Mouse (Mus musculus) myocyte (in vitro differentiated cells): ENCODE measurements around the gene Camkmt. TPM values are rescaled to one million over a fixed set of nuclear protein-coding genes. Genes with fewer than 3 reads are reported as not detected.
A peak's percentile ranks its signal among the peaks of the same experiment; 100 is the strongest.

Experiments used
- H3K27me3 ChIP-seq: one replicate; pipeline ENCODE4 v1.6.1; 2011; ENCODE audit not compliant: control insufficient read depth, insufficient read depth, insufficient read length
- H3K36me3 ChIP-seq: one replicate; pipeline ENCODE4 v1.6.1; 2011; ENCODE audit not compliant: control insufficient read depth, insufficient read depth
- H3K4me2 ChIP-seq: one replicate; pipeline ENCODE4 v1.6.1; 2011; ENCODE audit warnings: low read depth, control low read depth
- H3K4me3 ChIP-seq: one replicate; pipeline ENCODE4 v1.5.1; 2011; ENCODE audit warnings: mild to moderate bottlenecking, control low read depth, moderate library complexity
- H3K79me2 ChIP-seq: one replicate; pipeline ENCODE4 v1.6.1; 2011; ENCODE audit not compliant: control insufficient read depth, insufficient read depth
- H3ac ChIP-seq: one replicate; pipeline ENCODE4 v1.6.1; 2011; ENCODE audit not compliant: control insufficient read depth, insufficient read length
- CEBPB ChIP-seq: IDR thresholded peaks from 2 replicates; pipeline ENCODE4 v1.6.1; 2011; ENCODE audit warnings: mild to moderate bottlenecking, moderate library complexity; ENCODE audit not compliant: poor library complexity, insufficient read depth, severe bottlenecking
- E2F4 ChIP-seq: IDR thresholded peaks from one replicate; pipeline ENCODE4 v1.6.1; 2011; ENCODE audit warnings: mild to moderate bottlenecking, control low read depth, moderate library complexity; ENCODE audit not compliant: insufficient read depth
- MAX ChIP-seq: IDR thresholded peaks from one replicate; pipeline ENCODE4 v1.6.1; 2011; ENCODE audit warnings: low read depth, mild to moderate bottlenecking, control low read depth
- MYOD1 ChIP-seq, 3 experiments: IDR thresholded peaks; one replicate each; pipeline ENCODE4 v1.6.1; 2011; ENCODE audit warnings: control low read depth in 2 of 3, low read depth in 2 of 3, mild to moderate bottlenecking in 2 of 3, moderate library complexity in 1 of 3; ENCODE audit not compliant: insufficient read length in 2 of 3, control insufficient read depth in 1 of 3
- MYOG ChIP-seq, 3 experiments: IDR thresholded peaks; one replicate each; pipeline ENCODE4 v1.6.1; 2011; ENCODE audit warnings: control low read depth in 2 of 3, low read depth in 2 of 3, mild to moderate bottlenecking in 2 of 3; ENCODE audit not compliant: insufficient read length in 2 of 3, control insufficient read depth in 1 of 3, insufficient read depth in 1 of 3
- POLR2A ChIP-seq: IDR thresholded peaks from one replicate; pipeline ENCODE4 v1.6.1; 2011; ENCODE audit warnings: low read depth, mild to moderate bottlenecking, control low read depth, moderate library complexity; ENCODE audit not compliant: insufficient read length
- POLR2AphosphoS2 ChIP-seq: IDR thresholded peaks from one replicate; pipeline ENCODE4 v1.6.1; 2011; ENCODE audit warnings: low read depth, control low read depth; ENCODE audit not compliant: insufficient read length
- REST ChIP-seq: IDR thresholded peaks from one replicate; pipeline ENCODE4 v1.6.1; 2011; ENCODE audit warnings: mild to moderate bottlenecking, control low read depth, moderate library complexity; ENCODE audit not compliant: insufficient read depth, insufficient read length
- SRF ChIP-seq: IDR thresholded peaks from one replicate; pipeline ENCODE4 v1.6.1; 2011; ENCODE audit warnings: low read depth; ENCODE audit not compliant: control insufficient read depth, insufficient read length
- TCF12 ChIP-seq: IDR thresholded peaks from one replicate; pipeline ENCODE4 v1.6.1; 2011; ENCODE audit warnings: mild to moderate bottlenecking, control low read depth; ENCODE audit not compliant: poor library complexity, insufficient read depth, severe bottlenecking
- TCF3 ChIP-seq: IDR thresholded peaks from one replicate; pipeline ENCODE4 v1.6.1; 2011; ENCODE audit warnings: low read depth, control low read depth; ENCODE audit not compliant: insufficient read length
- USF1 ChIP-seq: IDR thresholded peaks from one replicate; pipeline ENCODE4 v1.6.1; 2011; ENCODE audit warnings: low read depth, mild to moderate bottlenecking, control low read depth, moderate library complexity
- polyA plus RNA-seq: library from polyadenylated mRNA; unstranded; fragments of >200 nt; fragmentation: generic; extraction: Trizol; gene quantifications from one replicate; pipeline ENCODE4 v1.2.1, GENCODE M21; 2012; ENCODE audit warnings: missing spikeins

Camkmt gene
- polyA plus RNA-seq, 1 experiment = 1.4 TPM

GRCm38 (mm10) chr17:85087591-85087990 is 2.8 kb upstream of the Camkmt start:
- no peak overlapping the region for H3K4me3 ChIP-seq
- no peaks in the 10 kb centered on the region for H3K27me3 ChIP-seq
- TF ChIP-seq TCF3 (no peak), TCF12 (peak; percentile 9), REST (no peak), POLR2AphosphoS2 (no peak), MYOG (IDR thresholded peaks at IDR 0.05; ENCODE audit: control insufficient read depth in 1 of 3, insufficient read depth in 1 of 3, insufficient read length in 2 of 3, low read depth in 2 of 3) (peak; percentile 10 to 83 (median 82)), USF1 (peak; percentile 25), CEBPB (no peak), MYOD1 (IDR thresholded peaks at IDR 0.05; ENCODE audit: control insufficient read depth in 1 of 3, insufficient read length in 2 of 3, low read depth in 2 of 3) (peak; percentile 52 to 97 (median 82)), SRF (no peak), MAX (no peak), POLR2A (no peak), E2F4 (no peak)
- peak overlapping the region; percentile 78 for H3K4me2 ChIP-seq
- no peak overlapping the region for H3ac ChIP-seq
- H3K79me2 ChIP-seq = no peaks in the 10 kb centered on the region
- H3K36me3 ChIP-seq = no peaks in the 10 kb centered on the region

DNA sequence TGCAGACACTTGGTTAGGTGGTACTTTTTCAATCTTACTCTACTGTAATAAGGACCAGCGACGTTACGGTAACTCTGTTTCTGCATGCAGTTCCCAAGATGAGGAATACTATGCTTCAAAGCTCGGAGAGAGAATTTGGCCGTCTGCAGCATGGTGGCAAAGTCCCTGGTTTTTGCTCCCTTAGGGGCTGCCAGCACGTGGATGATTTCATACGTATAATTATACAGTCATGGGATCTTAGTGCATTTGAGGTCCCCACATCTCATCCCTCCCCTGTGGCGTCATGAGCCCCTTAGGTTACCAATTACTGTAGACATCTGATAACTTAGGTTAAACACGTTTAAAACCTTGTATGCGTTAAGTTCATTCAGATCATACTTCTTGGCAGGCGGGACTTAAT is 2.0 kb upstream of the Camkmt start:
- Histone ChIP-seq H3K36me3 (no peaks in the 10 kb centered on the region), H3K4me2 (peak overlapping the region; percentile 78), H3K27me3 (no peaks in the 10 kb centered on the region), H3K79me2 (no peaks in the 10 kb centered on the region), H3ac (no peak overlapping the region), H3K4me3 (no peak overlapping the region)
- no peak for TF ChIP-seq E2F4
- TF ChIP-seq POLR2AphosphoS2 = no peak
- TF ChIP-seq MYOD1 (IDR thresholded peaks at IDR 0.05; ENCODE audit: control insufficient read depth in 1 of 3, insufficient read length in 2 of 3, low read depth in 2 of 3) = no peak
- TF ChIP-seq MYOG (IDR thresholded peaks at IDR 0.05; ENCODE audit: control insufficient read depth in 1 of 3, insufficient read depth in 1 of 3, insufficient read length in 2 of 3, low read depth in 2 of 3) = no peak
- no peak for TF ChIP-seq POLR2A
- TF ChIP-seq CEBPB = no peak
- no peak for TF ChIP-seq USF1
- no peak for TF ChIP-seq SRF
- TF ChIP-seq TCF3 = no peak
- TF ChIP-seq TCF12 = no peak
- no peak for TF ChIP-seq REST
- TF ChIP-seq MAX = no peak

GRCm38 (mm10) chr17:85089011-85089410 is 1.3 kb upstream of the Camkmt start:
- no peaks in the 10 kb centered on the region for H3K36me3 ChIP-seq
- no peaks in the 10 kb centered on the region for H3K27me3 ChIP-seq
- H3K4me3 ChIP-seq = peak overlapping the region; percentile 68
- no peak for TF ChIP-seq CEBPB
- no peak for TF ChIP-seq TCF3
- no peak for TF ChIP-seq MYOG (IDR thresholded peaks at IDR 0.05; ENCODE audit: control insufficient read depth in 1 of 3, insufficient read depth in 1 of 3, insufficient read length in 2 of 3, low read depth in 2 of 3)
- TF ChIP-seq POLR2A = no peak
- no peak for TF ChIP-seq E2F4
- TF ChIP-seq REST = no peak
- no peak for TF ChIP-seq MYOD1 (IDR thresholded peaks at IDR 0.05; ENCODE audit: control insufficient read depth in 1 of 3, insufficient read length in 2 of 3, low read depth in 2 of 3)
- TF ChIP-seq SRF = no peak
- TF ChIP-seq USF1 = no peak
- TF ChIP-seq POLR2AphosphoS2 = no peak
- TF ChIP-seq MAX = no peak
- no peak for TF ChIP-seq TCF12
- no peak overlapping the region for H3ac ChIP-seq
- H3K79me2 ChIP-seq = no peaks in the 10 kb centered on the region
- H3K4me2 ChIP-seq = peak overlapping the region; percentile 78

DNA sequence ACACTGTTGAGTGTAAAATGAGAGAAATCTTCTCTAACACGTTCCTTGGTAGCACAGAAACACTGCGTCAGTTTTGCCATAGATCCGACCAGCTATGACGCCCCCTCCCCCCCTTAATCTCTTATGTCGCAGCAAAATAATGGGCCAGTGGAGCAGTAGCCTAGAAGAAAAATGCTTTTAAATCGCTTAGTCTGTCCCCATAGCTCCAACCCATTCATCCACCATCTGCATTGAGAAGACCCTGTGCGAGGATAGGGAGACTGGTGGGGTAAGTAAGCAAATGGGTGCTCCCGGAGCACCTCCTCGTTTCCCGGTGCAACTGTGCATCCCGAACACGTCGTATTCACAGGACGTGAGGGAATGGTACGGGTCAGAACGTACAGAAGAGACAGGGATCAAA is 731 bp upstream of the Camkmt start:
- Histone ChIP-seq H3K27me3 (no peaks in the 10 kb centered on the region), H3K36me3 (no peaks in the 10 kb centered on the region), H3ac (peak overlapping the region; percentile 70), H3K79me2 (no peaks in the 10 kb centered on the region), H3K4me3 (peak overlapping the region; percentile 68), H3K4me2 (peak overlapping the region; percentile 78)
- TF ChIP-seq E2F4 = no peak
- TF ChIP-seq SRF = no peak
- TF ChIP-seq CEBPB = no peak
- TF ChIP-seq MAX = no peak
- TF ChIP-seq MYOD1 (IDR thresholded peaks at IDR 0.05; ENCODE audit: control insufficient read depth in 1 of 3, insufficient read length in 2 of 3, low read depth in 2 of 3) = no peak
- no peak for TF ChIP-seq TCF3
- TF ChIP-seq TCF12 = no peak

GRCm38 (mm10) chr17:85091762-85092161 is 1.4 kb downstream of the Camkmt start:
- no peaks in the 10 kb centered on the region for H3K36me3 ChIP-seq
- H3K79me2 ChIP-seq = no peaks in the 10 kb centered on the region
- peak overlapping the region; percentile 68 for H3K4me3 ChIP-seq
- peak overlapping the region; percentile 84 for H3K4me2 ChIP-seq
- no peak overlapping the region for H3ac ChIP-seq
- TF ChIP-seq POLR2AphosphoS2 (no peak), MYOG (IDR thresholded peaks at IDR 0.05; ENCODE audit: control insufficient read depth in 1 of 3, insufficient read depth in 1 of 3, insufficient read length in 2 of 3, low read depth in 2 of 3) (no peak), POLR2A (no peak), REST (no peak), USF1 (no peak), E2F4 (no peak), SRF (no peak), CEBPB (no peak), MYOD1 (IDR thresholded peaks at IDR 0.05; ENCODE audit: control insufficient read depth in 1 of 3, insufficient read length in 2 of 3, low read depth in 2 of 3) (no peak), TCF12 (no peak), MAX (no peak)
- no peaks in the 10 kb centered on the region for H3K27me3 ChIP-seq
